Mouse (Mus musculus): ENCODE measurements around the gene Zfp53.

GRCm38 (mm10) chr17:21488760-21489499 is at the start of gene Zfp53:
- TF ChIP-seq CTCF (IDR thresholded peaks at IDR 0.05; ENCODE audit: extremely low read depth, insufficient read depth, insufficient read length, insufficient replicate concordance) (no peak), POLR2A (IDR thresholded peaks at IDR 0.05; ENCODE audit: low read depth, low read length) (peak; percentile 74)
